Mouse (Mus musculus): ENCODE measurements at regions not wholly inside any gene's neighbourhood (a gene's known extent, or its start where the extent isn't known, plus 50 kb on each side); places are given as distances from the start of the nearest gene placed in this dataset.
A peak's percentile ranks its signal among the peaks of the same experiment; 100 is the strongest.

GRCm38 (mm10) chr17:73038586-73038985 is 69.2 kb upstream of the Lclat1 start:
- ATAC-seq (replicated peaks; ENCODE audit: insufficient number of reproducible peaks, low FRiP score, low TSS enrichment, poor library complexity, severe bottlenecking), result 0 out of 2 replicates have a peak, but pooled peaks have one; percentile 28

- ATAC-seq (replicated peaks; ENCODE audit: insufficient number of reproducible peaks, low FRiP score, low TSS enrichment, poor library complexity, severe bottlenecking), result no peak
Measured at GRCm38 (mm10) chr17:73044918-73045580, 62.7 kb upstream of the Lclat1 start.

GRCm38 (mm10) chr17:73046985-73047384 is 60.8 kb upstream of the Lclat1 start:
- no peak for ATAC-seq (replicated peaks; ENCODE audit: insufficient number of reproducible peaks, low FRiP score, low TSS enrichment, poor library complexity, severe bottlenecking)

- no peak for ATAC-seq (replicated peaks; ENCODE audit: insufficient number of reproducible peaks, low FRiP score, low TSS enrichment, poor library complexity, severe bottlenecking)
Measured at GRCm38 (mm10) chr17:73048164-73048563, 59.6 kb upstream of the Lclat1 start.

- ATAC-seq (replicated peaks; ENCODE audit: insufficient number of reproducible peaks, low FRiP score, low TSS enrichment, poor library complexity, severe bottlenecking), result no peak
Measured at GRCm38 (mm10) chr17:73052956-73053355, 54.8 kb upstream of the Lclat1 start.

GRCm38 (mm10) chr17:73053479-73054215 is 54.1 kb upstream of the Lclat1 start:
- no peak for ATAC-seq (replicated peaks; ENCODE audit: insufficient number of reproducible peaks, low FRiP score, low TSS enrichment, poor library complexity, severe bottlenecking)

GRCm38 (mm10) chr17:73054226-73054625 is 53.6 kb upstream of the Lclat1 start:
- no peak for ATAC-seq (replicated peaks; ENCODE audit: insufficient number of reproducible peaks, low FRiP score, low TSS enrichment, poor library complexity, severe bottlenecking)

- ATAC-seq (replicated peaks; ENCODE audit: insufficient number of reproducible peaks, low FRiP score, low TSS enrichment, poor library complexity, severe bottlenecking), result peak; percentile 70
Measured at GRCm38 (mm10) chr17:73055197-73055596, 52.6 kb upstream of the Lclat1 start.

GRCm38 (mm10) chr17:73055611-73056010 is 52.2 kb upstream of the Lclat1 start:
- no peak for ATAC-seq (replicated peaks; ENCODE audit: insufficient number of reproducible peaks, low FRiP score, low TSS enrichment, poor library complexity, severe bottlenecking)

GRCm38 (mm10) chr17:73056616-73057015 is 51.2 kb upstream of the Lclat1 start:
- no peak for ATAC-seq (replicated peaks; ENCODE audit: insufficient number of reproducible peaks, low FRiP score, low TSS enrichment, poor library complexity, severe bottlenecking)

All from monocyte, adult 5-6 weeks (primary cell).